Mouse (Mus musculus): ENCODE results near the gene Nrxn3.

Nrxn3 gene

DNA sequence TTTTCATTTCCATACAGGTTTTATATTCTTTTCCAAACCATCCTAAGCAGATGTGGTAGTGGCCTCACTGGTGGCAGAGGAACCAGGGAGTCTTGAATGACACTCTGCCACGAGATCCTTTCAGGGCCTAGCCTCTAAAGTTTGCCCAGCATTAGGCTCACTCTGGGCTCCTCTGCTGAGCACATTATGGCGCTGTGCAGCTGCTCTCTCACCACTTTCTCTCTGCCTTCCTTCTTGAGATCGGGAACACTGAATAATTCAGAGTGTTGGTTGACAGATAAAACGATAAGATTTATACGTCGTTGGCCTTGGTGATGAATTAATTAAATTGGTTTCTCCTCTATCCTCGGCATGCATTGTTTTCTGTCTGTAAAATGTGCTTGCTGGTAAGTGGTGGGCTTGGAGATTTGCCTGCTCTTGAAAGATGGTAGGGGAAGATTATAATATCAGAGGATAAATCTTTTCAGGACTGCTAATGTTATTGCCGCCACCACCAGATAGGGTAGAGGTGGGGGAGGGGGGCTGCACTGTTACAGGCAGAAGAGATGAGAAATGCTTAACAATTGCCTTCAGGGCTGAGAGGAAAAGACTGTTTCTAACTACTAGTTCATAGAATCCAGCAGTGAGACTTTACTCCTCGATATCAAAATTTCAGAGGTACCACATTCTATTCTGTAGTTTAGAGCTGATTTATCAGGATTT lies 1094.5 kb downstream of the Nrxn3 start:
- DNase-seq (ENCODE audit: low spot score), result no peak

DNA sequence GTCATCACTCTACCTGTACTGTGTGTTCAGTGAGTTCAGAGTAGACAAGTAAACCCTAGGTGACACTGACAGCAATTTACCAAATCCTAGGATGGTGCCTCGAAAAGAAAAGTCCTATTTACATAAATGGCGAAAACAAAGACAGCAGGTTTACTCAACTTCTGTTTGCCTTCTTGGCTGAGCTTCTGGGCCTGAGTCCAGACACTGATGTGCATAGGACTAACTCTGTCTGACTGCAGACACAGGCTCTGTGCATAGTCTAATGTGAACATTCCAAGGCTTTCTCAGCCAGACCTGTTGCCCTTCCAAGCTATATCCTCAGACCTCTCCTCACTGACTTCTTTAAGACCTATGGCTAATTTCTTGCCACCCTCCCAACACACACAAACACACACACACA lies 1095.5 kb downstream of the Nrxn3 start:
- no peak for DNase-seq (ENCODE audit: low spot score)

DNA sequence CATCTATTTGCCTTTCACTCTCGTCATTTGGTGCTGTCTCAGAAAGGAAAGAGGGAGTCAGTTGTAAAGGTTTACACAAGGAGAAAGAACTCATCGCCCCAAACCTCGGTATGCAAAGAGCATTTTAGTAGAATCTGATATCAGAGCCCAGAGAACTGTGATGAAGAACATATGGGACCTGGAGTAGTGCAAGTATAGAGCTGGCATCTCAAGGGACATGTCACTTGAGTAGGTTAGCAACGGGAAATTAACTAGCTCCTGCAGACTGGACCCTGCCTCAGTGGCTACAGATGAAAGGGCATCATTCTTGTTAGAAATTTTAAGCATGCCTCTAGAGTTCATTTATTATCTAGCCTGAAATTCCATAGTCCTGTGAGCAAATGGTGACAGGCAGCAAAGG lies 1099.5 kb downstream of the Nrxn3 start:
- no peak for DNase-seq (ENCODE audit: low spot score)

DNA sequence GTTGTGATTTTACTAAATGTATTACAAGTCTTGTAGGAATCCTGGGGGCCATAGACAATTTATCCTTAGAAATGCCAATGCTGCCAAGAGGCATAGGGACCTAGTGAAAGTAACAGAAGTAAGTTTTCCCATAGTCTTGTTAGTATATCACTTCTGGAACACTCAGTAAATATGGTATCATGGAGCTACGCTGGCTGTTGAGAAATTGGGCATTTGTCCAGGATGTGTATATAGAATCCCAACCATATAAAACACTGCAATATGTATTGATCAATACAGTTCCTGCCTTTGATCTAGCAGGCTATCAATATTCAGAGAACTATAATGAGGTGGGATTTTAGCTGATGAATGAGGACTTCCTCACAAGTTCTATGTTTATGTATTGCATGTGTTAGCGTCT lies 1107.3 kb downstream of the Nrxn3 start:
- no peak for DNase-seq (ENCODE audit: low spot score)

DNA sequence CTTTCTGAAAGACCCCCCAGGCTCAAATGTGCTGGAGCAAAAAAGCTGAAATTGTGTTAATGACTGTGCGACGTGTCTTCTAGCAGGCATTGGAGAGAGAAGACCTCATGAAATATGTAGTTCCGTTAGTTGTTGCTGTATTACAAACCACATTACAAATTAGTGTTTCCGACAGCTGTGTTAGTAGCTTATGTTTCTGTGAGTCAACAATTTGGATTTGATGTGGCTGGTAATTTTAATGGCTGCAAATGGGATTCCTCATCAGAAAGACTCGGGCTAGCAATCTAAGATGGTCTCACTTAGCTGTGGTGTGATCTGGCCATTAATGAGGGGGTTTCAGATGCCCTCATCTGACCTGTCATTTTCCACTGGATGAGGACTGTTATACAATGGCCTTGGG lies 1107.7 kb downstream of the Nrxn3 start:
- DNase-seq (ENCODE audit: low spot score), result no peak

DNA sequence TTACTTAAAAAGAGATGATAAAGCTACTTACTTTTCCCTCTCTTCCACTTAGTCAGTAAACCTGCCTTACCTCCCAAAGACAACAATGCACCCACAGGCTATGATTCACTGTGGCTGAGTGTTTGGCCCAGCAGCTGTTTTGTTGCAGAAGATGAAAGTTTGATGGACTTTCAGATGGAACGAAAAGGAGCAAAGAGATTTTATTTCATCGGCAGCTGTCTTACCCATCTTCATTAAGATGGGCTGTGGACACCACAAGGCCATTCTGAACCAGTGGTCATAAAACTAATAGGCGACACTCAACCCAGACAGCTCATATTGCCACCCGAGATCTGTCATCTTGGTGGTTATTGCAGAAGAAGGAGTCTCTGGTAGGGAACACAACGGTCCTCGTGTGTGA lies 1108.6 kb downstream of the Nrxn3 start:
- DNase-seq (ENCODE audit: low spot score), result no peak

DNA sequence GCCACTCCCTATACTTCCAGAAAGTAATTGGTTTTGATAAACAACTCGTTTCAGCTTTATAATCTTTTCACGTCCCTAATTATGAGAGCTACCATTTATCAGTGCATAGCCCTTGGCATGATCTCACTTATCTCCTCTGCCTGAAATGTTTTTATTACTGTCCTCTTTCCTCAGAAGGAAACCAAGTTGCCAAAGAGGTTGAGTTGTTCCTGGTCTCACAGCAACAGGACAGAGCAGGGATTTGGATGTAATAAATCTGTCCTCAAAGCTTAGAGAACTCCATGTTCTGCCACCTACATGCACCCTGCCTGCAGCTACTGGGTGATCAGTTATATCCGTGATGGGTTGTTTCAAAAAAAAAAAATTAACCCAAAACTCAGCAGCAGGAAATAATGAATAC lies 1113.6 kb downstream of the Nrxn3 start:
- no peak for DNase-seq (ENCODE audit: low spot score)

DNA sequence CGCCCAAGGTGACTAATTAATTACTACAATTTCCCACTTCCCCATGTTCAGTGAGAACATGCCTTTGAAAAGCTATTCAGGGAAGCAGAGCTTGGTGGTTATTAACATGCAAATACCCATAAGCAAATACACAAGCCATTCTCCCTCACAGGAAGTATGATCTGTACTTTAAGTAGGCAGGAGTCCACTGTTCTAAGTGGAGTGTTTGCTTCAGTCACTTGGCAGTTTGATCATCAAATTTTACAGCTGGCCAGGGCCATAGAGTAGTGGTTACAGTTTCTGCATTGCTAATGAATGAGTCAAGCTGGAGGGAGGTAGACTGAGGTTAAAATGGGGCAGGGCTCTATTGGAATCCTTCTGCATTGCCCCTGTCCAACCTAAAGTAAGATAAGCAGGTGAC lies 1120.2 kb downstream of the Nrxn3 start:
- no peak for DNase-seq (ENCODE audit: low spot score)

DNA sequence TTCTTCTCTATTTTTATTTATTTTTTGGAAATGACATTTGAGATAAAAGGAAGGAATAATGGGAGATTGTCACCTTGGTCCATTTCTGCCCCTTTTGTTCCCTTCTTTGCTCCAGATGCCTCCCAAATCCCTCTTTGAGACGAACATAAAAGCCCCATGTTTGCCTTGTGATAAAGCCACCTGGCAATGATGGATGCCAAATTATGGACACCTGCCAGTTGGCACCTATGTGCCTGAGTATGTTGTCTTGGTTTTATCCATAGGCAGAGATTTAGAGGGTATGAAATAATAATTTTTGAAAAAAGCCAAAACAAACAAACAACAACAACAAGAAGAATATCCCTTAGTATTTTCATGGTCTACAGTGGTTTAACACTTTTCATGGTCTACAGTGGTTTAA lies 1125.4 kb downstream of the Nrxn3 start:
- no peak for DNase-seq (ENCODE audit: low spot score)

DNA sequence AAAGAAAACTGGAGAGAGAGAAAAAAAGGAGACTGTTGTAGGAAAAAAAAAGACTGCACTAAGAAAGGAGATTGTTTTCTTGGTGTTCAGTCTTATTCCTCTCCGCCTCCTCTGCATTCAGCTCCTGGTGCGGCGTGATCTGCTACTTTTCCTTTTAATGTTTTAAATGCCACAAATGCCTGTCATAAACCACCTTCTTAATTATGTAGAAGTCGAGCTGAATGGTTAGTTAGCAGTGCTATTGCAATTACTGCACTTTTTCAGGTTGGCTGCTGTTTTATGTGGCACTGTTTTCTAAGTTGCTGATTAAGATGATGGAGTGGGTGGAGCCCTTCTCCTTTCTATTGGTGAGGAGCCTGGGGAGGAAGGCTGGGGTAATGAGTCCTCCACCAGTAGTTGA lies 1131.7 kb downstream of the Nrxn3 start:
- no peak for DNase-seq (ENCODE audit: low spot score)

DNA sequence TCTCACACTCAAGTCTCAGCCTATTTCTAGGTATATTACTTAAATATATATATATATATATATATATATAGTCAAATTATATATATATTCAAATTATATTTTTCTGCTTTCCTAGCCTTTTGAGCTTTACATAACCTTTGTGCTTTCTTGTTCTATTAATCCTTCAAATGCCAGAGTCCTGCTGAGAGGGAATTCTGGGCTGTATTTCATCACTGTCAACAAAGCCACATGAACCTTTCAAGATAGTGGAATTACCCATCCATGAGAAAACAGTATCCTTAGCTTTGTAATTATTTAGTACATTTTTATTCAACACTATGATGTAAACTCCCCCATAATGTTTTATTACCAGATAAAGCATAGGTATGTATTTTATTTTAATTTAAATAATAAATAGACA lies 1144.4 kb downstream of the Nrxn3 start:
- no peak for DNase-seq (ENCODE audit: low spot score)

DNA sequence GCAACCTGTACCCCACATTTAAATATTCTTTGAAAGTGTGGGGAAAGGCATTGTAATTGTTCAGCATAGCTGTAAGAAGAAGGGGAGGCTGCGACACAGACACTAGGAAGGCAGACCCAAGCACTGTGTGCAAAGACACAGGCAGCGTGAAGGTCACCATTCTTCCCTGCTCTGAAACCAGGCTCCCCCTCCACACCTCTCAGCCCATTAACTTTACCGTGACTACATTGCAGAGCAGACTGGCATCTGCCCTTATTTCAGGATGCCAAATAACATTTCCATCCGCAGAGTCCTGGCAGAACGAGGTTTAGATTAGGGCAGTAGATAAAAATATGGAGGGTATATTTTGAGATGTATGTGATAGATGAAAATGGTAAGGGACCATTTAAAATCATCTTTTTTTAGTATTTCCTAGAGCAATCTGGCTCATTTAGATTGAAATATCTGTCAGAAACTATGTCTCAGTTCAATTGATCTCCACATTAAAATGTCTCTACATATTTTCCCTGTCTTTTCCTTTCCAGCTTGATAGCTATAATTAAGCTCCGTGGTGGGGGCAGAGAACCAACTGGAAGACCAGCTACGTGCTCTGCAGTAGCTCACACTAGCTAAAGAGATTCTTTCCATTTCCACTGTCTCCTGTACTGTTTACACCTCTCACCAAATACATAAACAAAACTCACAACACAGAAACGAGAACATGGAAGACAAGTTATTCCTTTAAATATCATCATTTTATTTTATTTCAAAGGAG lies 1160.1 kb downstream of the Nrxn3 start:
- DNase-seq (ENCODE audit: low spot score), result no peak

DNA sequence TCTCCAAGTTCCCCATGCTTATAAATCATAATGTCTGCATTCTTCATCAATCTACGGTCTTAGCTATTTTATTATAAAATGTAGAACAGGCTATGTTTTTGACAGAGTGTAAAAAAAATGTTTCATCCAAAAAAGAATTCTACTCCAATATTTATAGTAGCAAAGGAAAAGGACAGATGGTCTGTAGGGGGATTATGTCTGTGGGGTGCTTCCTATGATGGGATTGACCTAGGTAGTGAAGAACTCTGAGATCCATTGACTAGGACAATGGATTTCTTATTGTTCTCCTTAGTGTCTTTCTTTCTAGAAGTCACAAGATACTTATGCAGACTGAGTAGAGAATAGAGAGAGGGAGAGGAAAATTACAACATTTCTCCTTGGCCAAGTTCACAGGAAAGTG lies 1161.9 kb downstream of the Nrxn3 start:
- DNase-seq (ENCODE audit: low spot score), result no peak

DNA sequence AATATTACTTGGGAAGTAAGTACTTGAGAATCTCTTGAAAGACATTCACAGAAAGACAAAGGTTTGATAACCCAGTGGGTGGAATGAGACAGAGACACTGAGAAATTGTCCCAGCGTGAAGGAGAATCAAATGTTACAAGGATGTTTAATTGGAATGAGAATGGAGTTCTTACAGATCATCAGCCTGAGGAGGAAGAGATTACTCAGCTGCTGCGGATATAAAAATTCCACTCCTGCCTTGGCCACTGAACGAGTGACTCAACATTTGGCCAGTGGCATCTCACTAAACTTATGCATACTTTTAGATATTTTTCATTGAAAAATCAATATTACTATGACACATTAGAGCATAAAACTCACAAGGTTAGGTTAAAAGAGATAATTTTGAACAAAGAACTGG lies 1166.0 kb downstream of the Nrxn3 start:
- no peak for DNase-seq (ENCODE audit: low spot score)

DNA sequence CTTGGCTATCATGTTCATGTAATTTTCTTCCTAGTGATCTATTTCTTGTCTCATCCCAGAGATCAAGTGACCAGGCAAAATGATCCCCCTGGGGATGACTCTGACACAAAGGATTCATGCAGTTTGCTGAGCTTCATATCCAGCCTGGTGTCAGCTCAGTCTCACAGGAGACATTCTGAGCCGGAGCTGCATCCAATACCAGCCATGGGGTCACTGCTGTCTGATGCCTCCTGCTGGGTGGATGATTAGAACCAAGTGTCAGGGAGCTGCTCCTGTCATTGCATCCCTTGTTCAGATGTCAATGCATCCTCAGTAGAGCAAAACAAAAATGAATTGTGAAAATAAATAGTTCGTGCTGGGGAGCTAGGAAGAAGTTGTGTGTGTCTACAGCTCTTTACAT lies 1174.2 kb downstream of the Nrxn3 start:
- DNase-seq (ENCODE audit: low spot score), result no peak

DNA sequence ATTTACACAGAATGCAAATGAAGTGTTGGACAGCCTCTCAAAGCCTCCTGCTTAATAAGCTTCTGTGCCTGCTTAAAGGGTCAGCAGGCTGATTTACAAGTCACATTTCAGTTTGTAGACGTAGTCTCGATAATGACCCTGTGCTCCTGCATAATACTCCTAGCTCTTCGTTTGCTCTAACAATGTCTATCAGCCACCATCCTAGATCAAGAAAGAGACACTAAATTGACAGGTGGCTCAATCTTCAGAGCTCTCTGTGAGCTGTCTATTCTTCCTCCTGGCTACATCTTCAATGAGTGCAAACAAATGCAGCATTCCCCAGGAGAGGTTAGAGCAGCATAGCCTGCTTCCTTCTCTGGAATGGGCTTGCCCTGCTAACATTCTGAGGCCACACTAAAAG lies 1186.9 kb downstream of the Nrxn3 start:
- DNase-seq (ENCODE audit: low spot score), result no peak

DNA sequence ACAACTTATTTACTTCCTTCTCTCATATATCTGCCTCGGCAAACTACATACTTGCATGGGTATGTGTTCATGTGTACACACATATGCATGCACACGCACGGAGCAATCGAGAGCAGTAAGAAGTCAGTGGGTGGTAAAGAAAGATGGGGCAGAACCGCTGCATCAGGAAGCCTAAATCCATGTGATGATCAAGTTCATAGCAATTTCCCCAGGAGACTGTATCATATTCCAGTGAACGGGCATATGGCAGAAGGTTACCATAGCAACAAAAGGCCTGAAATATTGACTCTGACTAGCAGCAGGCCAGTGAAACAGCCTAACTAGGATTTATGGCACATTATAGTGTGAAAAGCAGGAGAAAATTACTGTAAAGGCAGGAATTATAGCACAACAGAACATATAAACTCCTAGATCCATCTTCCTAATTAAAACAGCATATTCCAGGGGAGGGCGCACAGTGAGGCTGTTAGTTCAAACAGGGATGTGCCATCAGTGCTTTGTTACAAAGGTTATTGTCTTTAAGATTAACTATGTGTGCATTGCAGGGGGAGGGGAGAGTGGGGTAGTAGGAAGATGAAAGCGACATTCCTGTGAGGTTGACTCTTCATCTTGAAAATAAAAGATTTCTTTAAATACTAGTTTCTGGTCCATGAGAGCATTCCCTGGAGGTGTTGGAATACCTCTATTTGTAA lies 1195.6 kb downstream of the Nrxn3 start:
- no peak for DNase-seq (ENCODE audit: low spot score)

DNA sequence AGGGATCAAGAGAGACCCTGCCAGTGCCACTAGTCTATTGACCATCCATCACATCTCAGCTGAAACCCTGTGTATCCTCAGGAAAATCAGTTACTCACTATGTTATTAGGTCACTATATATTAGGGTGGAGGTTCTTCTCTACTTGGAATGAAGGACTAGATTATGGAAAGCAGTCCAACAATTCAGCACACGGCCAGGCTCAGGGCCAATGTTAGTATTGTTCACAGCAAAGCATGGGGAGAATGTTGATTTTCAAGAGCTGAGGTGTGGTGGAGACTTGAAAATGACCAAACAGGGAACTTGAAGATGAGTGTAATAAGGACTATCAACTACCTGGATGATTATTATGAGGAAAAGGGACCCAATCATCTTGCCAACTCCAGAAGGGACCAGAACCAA lies 1209.7 kb downstream of the Nrxn3 start:
- no peak for DNase-seq (ENCODE audit: low spot score)

DNA sequence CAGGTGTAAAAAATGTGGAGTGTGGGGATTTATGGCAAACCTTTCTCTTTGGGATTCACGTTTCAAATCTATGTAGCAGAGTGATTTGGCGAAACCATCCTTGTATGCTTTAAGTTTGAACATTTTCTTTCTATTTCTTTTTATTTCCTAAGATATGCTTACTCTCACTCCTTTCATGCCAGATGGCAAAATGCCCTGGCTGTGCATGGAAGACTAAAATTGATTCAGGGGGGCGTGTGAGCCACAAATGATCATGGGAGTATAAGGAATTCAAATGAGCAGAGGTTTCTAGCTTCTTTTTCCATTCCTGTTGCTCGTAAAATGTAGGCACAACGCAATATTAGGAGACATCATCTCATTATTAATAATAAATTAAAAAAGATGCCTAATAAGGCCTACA lies 1211.0 kb downstream of the Nrxn3 start:
- no peak for DNase-seq (ENCODE audit: low spot score)

DNA sequence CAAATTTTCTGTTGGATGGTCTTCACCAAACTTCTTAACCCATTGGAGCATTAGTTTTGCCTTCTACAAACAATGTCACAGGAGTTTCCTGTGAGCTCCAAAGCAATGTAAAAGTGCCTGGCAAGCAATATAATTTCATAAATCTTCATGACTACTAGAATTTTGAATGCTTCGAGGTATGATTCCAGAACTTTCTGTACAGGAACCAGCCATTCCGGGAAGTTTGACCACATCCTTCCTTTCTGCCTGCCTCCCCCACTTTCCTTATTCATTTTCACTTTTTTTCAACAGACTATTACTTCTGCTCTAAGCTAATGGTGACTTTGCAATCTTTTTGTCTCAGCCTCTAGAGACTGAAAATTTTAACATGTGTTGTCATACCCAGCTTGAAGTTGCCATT lies 1218.1 kb downstream of the Nrxn3 start:
- DNase-seq (ENCODE audit: low spot score), result no peak

DNA sequence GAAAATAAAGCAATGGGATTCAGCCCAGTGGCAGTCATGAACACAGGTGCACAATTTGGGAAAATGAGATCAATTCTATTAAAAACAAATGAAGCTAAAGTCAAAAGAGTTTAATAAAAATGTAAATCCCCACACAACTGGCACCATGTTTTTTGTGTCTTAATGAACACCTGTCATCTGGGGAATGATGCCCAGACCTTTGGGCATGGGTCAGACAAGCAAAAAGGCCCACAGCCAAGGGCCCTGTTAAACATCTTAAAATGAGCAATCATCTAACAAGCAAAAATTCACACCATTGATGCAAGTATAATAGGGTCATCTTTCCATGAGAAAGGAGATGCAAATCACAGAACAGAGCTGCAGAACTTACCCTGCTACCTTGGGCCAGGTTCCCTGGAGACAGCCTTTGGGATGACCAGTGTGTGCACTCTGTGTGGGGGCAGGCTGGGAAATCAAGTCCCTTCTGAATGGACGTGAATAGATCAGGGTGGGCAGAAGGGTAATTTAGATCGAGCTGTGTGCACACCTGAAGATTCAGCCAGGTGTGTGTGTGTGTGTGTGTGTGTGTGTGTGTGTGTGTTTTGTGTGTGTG lies 1223.3 kb downstream of the Nrxn3 start:
- DNase-seq (ENCODE audit: low spot score), result no peak

DNA sequence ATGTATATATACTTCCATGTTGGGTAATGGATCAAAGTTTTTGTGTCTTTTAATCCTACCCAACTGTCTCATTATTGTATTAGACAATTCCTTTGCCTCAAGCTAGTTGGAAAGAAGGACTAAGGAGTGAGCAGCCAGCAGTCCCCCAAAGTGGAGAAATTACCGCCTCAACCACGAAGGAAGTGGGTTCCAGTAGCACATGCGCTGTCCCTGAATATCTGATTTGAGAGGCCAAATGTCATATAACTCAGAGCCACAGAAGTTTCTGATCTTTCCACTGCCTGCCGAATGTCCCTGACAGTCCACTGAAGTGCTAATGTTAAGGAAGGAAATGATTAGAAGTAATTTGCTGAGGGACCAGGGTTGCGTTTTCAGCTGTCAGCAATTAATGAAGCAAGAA lies 1223.8 kb downstream of the Nrxn3 start:
- no peak for DNase-seq (ENCODE audit: low spot score)

DNA sequence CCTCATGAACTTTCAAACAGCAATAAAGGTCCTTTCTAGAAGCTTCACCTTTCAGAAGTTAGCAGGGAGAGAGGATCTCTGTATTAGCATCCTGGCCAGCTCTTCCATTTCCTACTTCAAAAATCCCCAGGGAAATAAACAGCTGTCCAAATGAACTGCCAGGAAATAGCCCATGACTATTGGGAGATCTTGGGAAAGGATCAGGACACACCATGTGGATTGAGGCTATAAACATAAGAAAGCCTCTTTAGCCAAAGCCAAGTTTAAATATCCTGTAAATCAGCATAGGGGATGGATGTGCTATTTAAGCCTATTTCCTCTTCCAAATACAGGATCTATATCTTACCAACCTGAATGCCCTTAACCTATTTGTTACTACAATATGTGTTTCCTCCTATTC lies 1230.6 kb downstream of the Nrxn3 start:
- DNase-seq (ENCODE audit: low spot score), result no peak

Data from ovary, postnatal 10 days (tissue).